ENCODE assay signal across 13 mouse cellular contexts in the genomic region with DNA sequence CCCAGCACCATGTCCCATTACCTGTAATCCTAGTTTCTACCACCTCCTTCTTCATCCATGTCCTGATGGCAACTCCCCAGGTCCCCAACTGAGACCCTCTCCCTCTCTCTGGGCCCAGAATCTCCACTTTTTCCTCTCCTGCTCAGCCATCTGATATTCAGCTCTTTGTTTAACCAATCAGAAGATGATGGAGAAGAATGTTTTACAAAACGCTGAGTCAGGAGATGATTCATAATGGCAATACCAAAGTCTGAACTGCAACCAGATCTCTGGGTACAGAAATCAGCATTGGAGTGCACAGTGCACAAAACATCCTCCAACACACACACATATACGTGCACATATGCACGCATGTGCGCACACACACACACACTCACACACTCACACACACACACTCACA.
"Had no signal": no experiment of that assay in that cellular context is flagged by ENCODE, and none has a peak within 500 bp of the region (broad histone marks: within the 10 kb centered on the region; RNA-seq: fewer than 3 reads in every experiment).

No protein-coding gene starts in this region.

- DNase-seq: kidney, adult 9 months; kidney, postnatal 36 days; lung, adult 2 months; lung, postnatal 36 days; right cerebral cortex, adult 18-20 months; right cerebral cortex, postnatal 25 days; thymus, adult 2 months; thymus, postnatal 36 days had no signal

- H3K27me3 ChIP-seq: limb, embryonic 13.5 days; liver, embryonic 15.5 days; midbrain, embryonic 13.5 days; neural tube, embryonic 15.5 days had no signal

- H3K27ac ChIP-seq: kidney, postnatal 0 days; limb, embryonic 13.5 days; liver, embryonic 15.5 days; midbrain, embryonic 13.5 days; neural tube, embryonic 15.5 days had no signal

- H3K4me1 ChIP-seq: limb, embryonic 13.5 days; midbrain, embryonic 13.5 days; neural tube, embryonic 15.5 days had no signal

- H3K4me3 ChIP-seq: limb, embryonic 13.5 days; liver, embryonic 15.5 days; midbrain, embryonic 13.5 days; neural tube, embryonic 15.5 days had no signal

- H3K4me2 ChIP-seq: limb, embryonic 13.5 days; midbrain, embryonic 13.5 days; neural tube, embryonic 15.5 days had no signal

- H3K9me3 ChIP-seq: liver, embryonic 15.5 days; midbrain, embryonic 13.5 days; neural tube, embryonic 15.5 days had no signal

- H3K36me3 ChIP-seq: limb, embryonic 13.5 days; liver, embryonic 15.5 days; midbrain, embryonic 13.5 days; neural tube, embryonic 15.5 days had no signal

- H3K9ac ChIP-seq: limb, embryonic 13.5 days; liver, embryonic 15.5 days; midbrain, embryonic 13.5 days; neural tube, embryonic 15.5 days had no signal
